Mouse (Mus musculus): ENCODE measurements at regions not wholly inside any gene's neighbourhood (a gene's known extent, or its start where the extent isn't known, plus 50 kb on each side); places are given as distances from the start of the nearest gene placed in this dataset.

GRCm38 (mm10) chr1:57664962-57665361 is 109.0 kb upstream of the Spats2l start:
- TF ChIP-seq POLR2A (IDR thresholded peaks at IDR 0.05; ENCODE audit: borderline replicate concordance, extremely low read depth, insufficient read depth, insufficient read length, poor library complexity, severe bottlenecking): no peak
- no peak for TF ChIP-seq CTCF (IDR thresholded peaks at IDR 0.05; ENCODE audit: borderline replicate concordance, extremely low read depth, insufficient read depth, insufficient read length)
